Mouse (Mus musculus) forebrain, embryonic 16.5 days (tissue): ENCODE data around the gene Bmper. TPM values are rescaled to one million over a fixed set of nuclear protein-coding genes. Genes with fewer than 3 reads are reported as not detected.

Source experiments
- ATAC-seq: fragments of 200-750 bp; cut with Nextera tagmentation; 2 replicates; pipeline ENCODE4 v1.8.0; 2017; ENCODE audit warnings: mild to moderate bottlenecking, moderate library complexity
- H3K27ac ChIP-seq: fragments of 300-500 bp; sonication (generic); 2 replicates; pipeline ENCODE4 v1.5.1; 2014; ENCODE audit warnings: low read length, control low read depth
- H3K27me3 ChIP-seq: fragments of 300-500 bp; sonication (generic); replicated peaks from 2 replicates; pipeline ENCODE4 v1.6.1; 2014; ENCODE audit warnings: low read length; ENCODE audit not compliant: control insufficient read depth, insufficient read depth
- H3K36me3 ChIP-seq: fragments of 300-500 bp; sonication (generic); 2 replicates; pipeline ENCODE4 v1.6.1; 2014; ENCODE audit not compliant: control insufficient read depth, insufficient read depth
- H3K4me1 ChIP-seq: fragments of 300-500 bp; sonication (generic); replicated peaks from 2 replicates; pipeline ENCODE4 v1.6.1; 2014; ENCODE audit warnings: low read length; ENCODE audit not compliant: control insufficient read depth, insufficient read depth
- H3K4me2 ChIP-seq: fragments of 300-500 bp; sonication (generic); 2 replicates; pipeline ENCODE4 v1.6.1; 2014; ENCODE audit warnings: mild to moderate bottlenecking, low read length, control low read depth
- H3K4me3 ChIP-seq: fragments of 300-500 bp; sonication (generic); replicated peaks from 2 replicates; pipeline ENCODE4 v1.5.1; 2014; ENCODE audit warnings: mild to moderate bottlenecking, low read length, control low read depth
- H3K9ac ChIP-seq: fragments of 300-500 bp; sonication (generic); replicated peaks from 2 replicates; pipeline ENCODE4 v1.6.1; 2014; ENCODE audit warnings: low read depth, low read length, control low read depth
- H3K9me3 ChIP-seq: fragments of 300-500 bp; sonication (generic); 2 replicates; pipeline ENCODE4 v1.6.1; 2016; ENCODE audit warnings: low read length; ENCODE audit not compliant: control insufficient read depth
- WGBS: fragments of 180-500 bp; shearing (Covaris S2); extraction: QIAGEN DNeasy Blood & Tissue Kit; methylation state at CpG from one replicate; pipeline ENCODE4 v1.1.7; 2014; 5-methylcytosine and 5-hydroxymethylcytosine counted together
- polyA plus RNA-seq: library from polyadenylated mRNA; unstranded; fragments of >200 nt; fragmentation: Nextera tagmentation; extraction: Ambion mirVana; gene quantifications from 2 replicates; pipeline ENCODE4 v1.2.1, GENCODE M21; 2015

The Bmper gene
- polyA plus RNA-seq, 1 experiment from 2014 or later = 13.6 TPM

- H3K4me2 ChIP-seq = no peak overlapping the region
- no peaks in the 10 kb centered on the region for H3K27me3 ChIP-seq
- WGBS = 86% methylated on average over 4 of the region's 4 CpGs
- H3K36me3 ChIP-seq = no peaks in the 10 kb centered on the region
- no peak overlapping the region for H3K4me3 ChIP-seq
- no peak overlapping the region for H3K9ac ChIP-seq
- H3K27ac ChIP-seq = no peak overlapping the region
- H3K9me3 ChIP-seq = no peaks in the 10 kb centered on the region
- 0 out of 2 replicates have a peak, but pooled peaks cover 7% of the 10 kb centered on the region for H3K4me1 ChIP-seq
- ATAC-seq = no peak
Measured at GRCm38 (mm10) chr9:23306226-23306625, 83.3 kb downstream of the Bmper start.

- ATAC-seq = no peak
- Histone ChIP-seq H3K9me3 (no peaks in the 10 kb centered on the region), H3K4me1 (peaks cover 13% of the 10 kb centered on the region), H3K9ac (no peak overlapping the region), H3K27me3 (no peaks in the 10 kb centered on the region), H3K4me2 (no peak overlapping the region), H3K27ac (no peak overlapping the region), H3K4me3 (no peak overlapping the region), H3K36me3 (no peaks in the 10 kb centered on the region)
- 92% methylated on average over 2 of the region's 2 CpGs for WGBS
Measured at GRCm38 (mm10) chr9:23307835-23308234, 85.0 kb downstream of the Bmper start.

GRCm38 (mm10) chr9:23310953-23311352 is 88.1 kb downstream of the Bmper start:
- H3K36me3 ChIP-seq = no peaks in the 10 kb centered on the region
- H3K4me3 ChIP-seq = no peak overlapping the region
- no peak overlapping the region for H3K9ac ChIP-seq
- no peaks in the 10 kb centered on the region for H3K27me3 ChIP-seq
- H3K4me2 ChIP-seq = no peak overlapping the region
- H3K9me3 ChIP-seq = no peaks in the 10 kb centered on the region
- no peak for ATAC-seq
- H3K27ac ChIP-seq = no peak overlapping the region
- WGBS = 88% methylated on average over 3 of the region's 3 CpGs
- H3K4me1 ChIP-seq = peaks cover 13% of the 10 kb centered on the region

- Histone ChIP-seq H3K27me3 (no peaks in the 10 kb centered on the region), H3K9ac (no peak overlapping the region), H3K27ac (no peak overlapping the region), H3K36me3 (no peaks in the 10 kb centered on the region), H3K4me3 (no peak overlapping the region), H3K4me2 (no peak overlapping the region), H3K9me3 (no peaks in the 10 kb centered on the region), H3K4me1 (peaks cover 13% of the 10 kb centered on the region)
- no peak for ATAC-seq
Measured at GRCm38 (mm10) chr9:23311956-23312355, 89.1 kb downstream of the Bmper start.

GRCm38 (mm10) chr9:23312877-23313276 is 90.0 kb downstream of the Bmper start:
- Histone ChIP-seq H3K4me1 (peaks cover 13% of the 10 kb centered on the region), H3K9ac (no peak overlapping the region), H3K4me3 (no peak overlapping the region), H3K9me3 (no peaks in the 10 kb centered on the region), H3K27me3 (no peaks in the 10 kb centered on the region), H3K36me3 (no peaks in the 10 kb centered on the region), H3K27ac (no peak overlapping the region), H3K4me2 (no peak overlapping the region)
- WGBS = 90% methylated on average over 2 of the region's 2 CpGs
- ATAC-seq = no peak

GRCm38 (mm10) chr9:23315631-23316330 is 92.9 kb downstream of the Bmper start:
- 94% methylated on average over 5 of the region's 5 CpGs for WGBS
- ATAC-seq = no peak
- no peak overlapping the region for H3K4me3 ChIP-seq
- H3K27me3 ChIP-seq = no peaks in the 10 kb centered on the region
- no peak overlapping the region for H3K4me2 ChIP-seq
- H3K36me3 ChIP-seq = no peaks in the 10 kb centered on the region
- no peak overlapping the region for H3K9ac ChIP-seq
- H3K27ac ChIP-seq = no peak overlapping the region
- peaks cover 7% of the 10 kb centered on the region for H3K4me1 ChIP-seq
- H3K9me3 ChIP-seq = no peaks in the 10 kb centered on the region

GRCm38 (mm10) chr9:23327830-23328229 is 105.0 kb downstream of the Bmper start:
- 81% methylated on average over 3 of the region's 3 CpGs for WGBS
- peaks cover under 1% of the 10 kb centered on the region; the same call in 1 of the 2 replicates for H3K4me1 ChIP-seq
- H3K9me3 ChIP-seq = no peaks in the 10 kb centered on the region

GRCm38 (mm10) chr9:23333041-23333622 is 110.3 kb downstream of the Bmper start:
- no peak for ATAC-seq
- no peak overlapping the region for H3K27ac ChIP-seq
- no peaks in the 10 kb centered on the region for H3K27me3 ChIP-seq
- WGBS = 41% methylated on average over 3 of the region's 3 CpGs
- H3K9ac ChIP-seq = no peak overlapping the region
- no peak overlapping the region for H3K4me2 ChIP-seq
- no peaks in the 10 kb centered on the region for H3K36me3 ChIP-seq
- H3K4me3 ChIP-seq = no peak overlapping the region
- no peaks in the 10 kb centered on the region for H3K9me3 ChIP-seq
- peaks cover 6% of the 10 kb centered on the region; the same call in 1 of the 2 replicates for H3K4me1 ChIP-seq

More at GRCm38 (mm10) chr9:23327830-23328229, 105.0 kb downstream of the Bmper start:
- Histone ChIP-seq H3K4me3 (no peak overlapping the region), H3K4me2 (no peak overlapping the region), H3K9ac (no peak overlapping the region), H3K36me3 (no peaks in the 10 kb centered on the region), H3K27me3 (no peaks in the 10 kb centered on the region), H3K27ac (no peak overlapping the region)
- ATAC-seq = no peak

- H3K36me3 ChIP-seq = no peaks in the 10 kb centered on the region
Measured at GRCm38 (mm10) chr9:23340551-23340950, 117.7 kb downstream of the Bmper start.

More at GRCm38 (mm10) chr9:23340551-23340950, 117.7 kb downstream of the Bmper start:
- ATAC-seq = no peak
- Histone ChIP-seq H3K4me1 (no peaks in the 10 kb centered on the region), H3K9me3 (no peaks in the 10 kb centered on the region), H3K4me2 (no peak overlapping the region), H3K9ac (no peak overlapping the region), H3K27ac (no peak overlapping the region), H3K27me3 (no peaks in the 10 kb centered on the region), H3K4me3 (no peak overlapping the region)
